Mouse (Mus musculus) liver, embryonic 14.5 days (tissue): ENCODE measurements around the gene D630003M21Rik. TPM values are rescaled to one million over a fixed set of nuclear protein-coding genes. Genes with fewer than 3 reads are reported as not detected.

Experiments
- ATAC-seq: fragments of 200-750 bp; cut with Nextera tagmentation; 2 replicates; pipeline ENCODE4 v1.8.0; 2017; ENCODE audit warnings: moderate number of reproducible peaks, mild to moderate bottlenecking, moderate library complexity; ENCODE audit not compliant: insufficient read depth
- DNase-seq, 3 experiments: peaks; one replicate each; pipeline ENCODE4 v3.0.0-alpha.2; 2012 to 2013; ENCODE audit warnings: low read depth in 3 of 3, low spot score in 3 of 3
- H3K27ac ChIP-seq: fragments of 300-500 bp; sonication (generic); 2 replicates; pipeline ENCODE4 v1.5.1; 2014; ENCODE audit warnings: moderate library complexity, mild to moderate bottlenecking, control low read depth, inconsistent platforms
- H3K27me3 ChIP-seq: fragments of 300-500 bp; sonication (generic); 2 replicates; pipeline ENCODE4 v1.6.1; 2014; ENCODE audit warnings: mild to moderate bottlenecking, low read length, moderate library complexity; ENCODE audit not compliant: control insufficient read depth, insufficient read depth
- H3K36me3 ChIP-seq: fragments of 300-500 bp; sonication (generic); replicated peaks from 2 replicates; pipeline ENCODE4 v1.6.1; 2014; ENCODE audit warnings: low read depth; ENCODE audit not compliant: control insufficient read depth, insufficient read depth
- H3K4me1 ChIP-seq, 2 experiments: fragments of 200-500 bp in 1 of 2; fragments of 300-500 bp in 1 of 2; sonication (generic) in 1 of 2; replicated peaks; 2 replicates each; pipeline ENCODE4 v1.6.1; 2012 to 2014; ENCODE audit warnings: antibody characterized with exemption in 1 of 2, inconsistent platforms in 1 of 2, low read length in 1 of 2; ENCODE audit not compliant: control insufficient read depth in 2 of 2, insufficient read depth in 2 of 2
- H3K4me2 ChIP-seq: fragments of 300-500 bp; sonication (generic); 2 replicates; pipeline ENCODE4 v1.6.1; 2014; ENCODE audit warnings: low read depth, mild to moderate bottlenecking, control low read depth, moderate library complexity
- H3K4me3 ChIP-seq, 2 experiments: fragments of 200-500 bp in 1 of 2; fragments of 300-500 bp in 1 of 2; sonication (generic) in 1 of 2; 2 replicates each; pipeline ENCODE4 v1.5.1; 2012 to 2014; ENCODE audit warnings: low read depth in 2 of 2, low read length in 2 of 2, mild to moderate bottlenecking in 2 of 2, control low read depth in 1 of 2, inconsistent platforms in 1 of 2, moderate library complexity in 1 of 2; ENCODE audit not compliant: insufficient read depth in 1 of 2
- H3K9ac ChIP-seq: fragments of 300-500 bp; sonication (generic); replicated peaks from 2 replicates; pipeline ENCODE4 v1.6.1; 2014; ENCODE audit warnings: mild to moderate bottlenecking, control low read depth, moderate library complexity
- H3K9me3 ChIP-seq: fragments of 300-500 bp; sonication (generic); 2 replicates; pipeline ENCODE4 v1.6.1; 2016; ENCODE audit warnings: low read length, mixed read lengths; ENCODE audit not compliant: control insufficient read depth
- CTCF ChIP-seq: IDR thresholded peaks from 2 replicates; pipeline ENCODE4 v1.5.1; 2016; ENCODE audit warnings: antibody characterized with exemption, low read depth, control low read depth
- EP300 ChIP-seq: IDR thresholded peaks from 2 replicates; pipeline ENCODE4 v1.6.1; 2016; ENCODE audit warnings: antibody characterized with exemption, low read depth
- WGBS: fragments of 180-500 bp; shearing (Covaris S2); extraction: QIAGEN DNeasy Blood & Tissue Kit; methylation state at CpG from one replicate; pipeline ENCODE4 v1.1.7; 2014; ENCODE audit not compliant: insufficient replicate concordance; 5-methylcytosine and 5-hydroxymethylcytosine counted together
- polyA plus RNA-seq, 2 experiments: library from polyadenylated mRNA; depleted of rRNA in 1 of 2; stranded (reverse) in 1 of 2; unstranded in 1 of 2; fragments of >200 nt; fragmentation: Nextera tagmentation in 1 of 2; extraction: Ambion mirVana in 1 of 2; gene quantifications; 2 replicates each; pipeline versions ENCODE4 v1.2.1 to v1.2.3; 2012 to 2014

The D630003M21Rik gene
- polyA plus RNA-seq, 2 experiments = 0.24 to 0.33 TPM

DNA sequence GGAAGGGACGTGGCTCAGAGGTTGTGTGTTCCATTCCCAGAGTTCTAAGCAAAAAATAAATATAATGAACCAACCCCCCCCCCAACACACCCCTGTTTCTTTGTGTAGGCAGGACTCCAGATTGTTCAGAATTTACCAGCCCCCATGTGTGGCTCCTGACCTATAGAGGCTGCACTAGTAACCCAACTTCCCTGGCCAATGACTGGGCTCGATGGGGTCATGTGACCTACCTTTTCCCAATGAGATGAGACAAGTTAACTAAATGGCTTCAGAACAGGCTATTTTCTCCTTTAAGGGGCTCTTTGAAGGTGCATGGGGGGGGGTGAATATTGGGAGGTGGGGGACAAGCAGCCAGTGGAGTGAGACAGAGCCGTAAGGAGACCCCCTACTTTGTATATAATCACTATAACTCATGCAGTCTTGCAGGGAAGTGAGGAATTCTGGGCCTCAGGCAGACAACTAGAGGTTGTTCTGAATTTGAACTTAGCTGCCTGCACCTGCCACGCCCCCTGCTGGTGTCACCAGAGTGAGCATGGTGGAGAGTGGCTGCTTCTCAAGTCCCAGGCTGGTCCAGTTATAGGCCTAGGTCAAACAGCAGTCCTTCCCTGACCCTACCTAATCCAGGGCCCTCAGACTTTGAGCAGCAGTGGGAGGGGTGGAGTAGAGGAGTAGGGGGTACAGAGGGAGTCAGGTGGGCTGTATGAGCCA, 17.1 kb downstream of the D630003M21Rik start:
- Histone ChIP-seq H3K36me3 (no peaks in the 10 kb centered on the region), H3K9me3 (no peaks in the 10 kb centered on the region), H3K4me3 (no peak overlapping the region), H3K9ac (no peak overlapping the region), H3K27ac (no peak overlapping the region), H3K27me3 (no peaks in the 10 kb centered on the region), H3K4me1 (peaks cover 0 to 6% of the 10 kb centered on the region in 2 experiments; a peak in 2 of 4 replicates), H3K4me2 (no peak overlapping the region)
- TF ChIP-seq CTCF (peak; percentile 68), EP300 (no peak)
- 39% methylated on average over 4 of the region's 4 CpGs for WGBS
- peak; percentile 25; the same call in 1 of the 2 replicates for ATAC-seq
- DNase-seq = no peak

GRCm38 (mm10) chr2:158210958-158211357, 18.1 kb downstream of the D630003M21Rik start:
- 41% methylated on average over 10 of the region's 10 CpGs for WGBS
- TF ChIP-seq CTCF = no peak
- no peak for TF ChIP-seq EP300
- no peaks in the 10 kb centered on the region for H3K36me3 ChIP-seq
- no peak overlapping the region for H3K9ac ChIP-seq
- no peaks in the 10 kb centered on the region for H3K9me3 ChIP-seq
- ATAC-seq = no peak
- H3K4me1 ChIP-seq = peaks cover 0 to 6% of the 10 kb centered on the region in 2 experiments; a peak in 2 of 4 replicates
- DNase-seq = no peak
- no peak overlapping the region for H3K4me3 ChIP-seq
- no peak overlapping the region for H3K27ac ChIP-seq
- H3K4me2 ChIP-seq = no peak overlapping the region
- no peaks in the 10 kb centered on the region for H3K27me3 ChIP-seq

GRCm38 (mm10) chr2:158210503-158210902, 18.5 kb downstream of the D630003M21Rik start:
- Histone ChIP-seq H3K4me2 (no peak overlapping the region), H3K9ac (no peak overlapping the region), H3K27ac (no peak overlapping the region), H3K27me3 (no peaks in the 10 kb centered on the region), H3K36me3 (no peaks in the 10 kb centered on the region), H3K4me3 (no peak overlapping the region), H3K4me1 (peaks cover 0 to 6% of the 10 kb centered on the region in 2 experiments; a peak in 2 of 4 replicates), H3K9me3 (no peaks in the 10 kb centered on the region)
- peak in 1 of 3 experiments; percentile 36 for DNase-seq
- no peak for ATAC-seq
- TF ChIP-seq CTCF = no peak
- TF ChIP-seq EP300 = no peak
- WGBS = 41% methylated on average over 4 of the region's 4 CpGs

DNA sequence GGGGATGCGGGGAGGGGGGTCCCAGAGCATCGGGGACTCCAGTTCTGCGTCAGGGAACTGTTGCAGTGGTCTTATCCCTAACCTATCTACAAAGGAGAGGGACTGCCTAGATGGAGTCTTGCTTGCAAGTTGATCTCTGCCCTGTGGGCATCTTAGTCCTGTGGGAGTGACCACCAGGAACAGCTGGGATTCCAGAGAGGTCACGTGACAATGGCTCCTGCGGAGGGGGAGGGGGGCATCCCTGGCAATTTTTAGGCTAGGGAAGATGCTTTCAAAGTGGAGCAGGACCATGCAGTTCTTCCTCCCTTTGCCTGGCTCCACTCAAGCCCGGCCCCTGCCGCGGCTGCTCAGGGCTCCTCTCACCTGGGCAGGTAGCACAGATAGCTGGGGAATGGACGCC, 19.2 kb downstream of the D630003M21Rik start:
- no peaks in the 10 kb centered on the region for H3K9me3 ChIP-seq
- TF ChIP-seq EP300 (no peak), CTCF (no peak)
- H3K27ac ChIP-seq = no peak overlapping the region
- DNase-seq (no peak), ATAC-seq (no peak)
- no peaks in the 10 kb centered on the region for H3K36me3 ChIP-seq
- H3K4me1 ChIP-seq = peaks cover 0 to 5% of the 10 kb centered on the region in 2 experiments; a peak in 2 of 4 replicates
- 37% methylated on average over 9 of the region's 9 CpGs for WGBS
- no peaks in the 10 kb centered on the region for H3K27me3 ChIP-seq
- no peak overlapping the region for H3K4me2 ChIP-seq
- H3K4me3 ChIP-seq = no peak overlapping the region
- no peak overlapping the region for H3K9ac ChIP-seq

DNA sequence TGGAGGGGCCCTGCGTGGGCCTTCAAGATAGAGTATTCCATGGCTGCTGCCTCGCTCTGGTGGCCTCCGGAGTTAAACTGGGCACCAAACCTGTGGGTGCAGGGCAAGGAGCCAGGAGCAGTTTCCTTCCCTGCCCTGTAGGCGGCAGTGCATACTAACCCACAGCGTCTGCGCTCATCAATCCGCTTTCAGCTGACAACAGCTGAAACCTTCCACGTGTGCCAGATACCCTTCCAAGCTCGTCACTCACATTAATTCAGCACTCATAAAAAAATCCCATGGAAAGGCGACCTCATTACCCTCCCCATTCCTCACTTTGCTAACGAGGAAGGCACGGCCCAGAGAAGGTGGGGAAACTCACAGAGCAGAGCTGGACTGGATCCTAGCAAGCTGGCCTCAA, 21.2 kb downstream of the D630003M21Rik start:
- no peak for ATAC-seq
- 3% methylated on average over 12 of the region's 12 CpGs for WGBS
- Histone ChIP-seq H3K9me3 (no peaks in the 10 kb centered on the region), H3K4me2 (no peak overlapping the region), H3K9ac (no peak overlapping the region), H3K27ac (no peak overlapping the region), H3K36me3 (no peaks in the 10 kb centered on the region), H3K4me1 (no peaks in the 10 kb centered on the region; a peak in 1 of 4 replicates), H3K4me3 (no peak overlapping the region), H3K27me3 (no peaks in the 10 kb centered on the region)
- TF ChIP-seq CTCF (peak; percentile 91), EP300 (no peak)
- peak in 1 of 3 experiments; percentile 23 for DNase-seq
